Mouse (Mus musculus) activated CD4-positive, CD25-positive, alpha-beta regulatory T cell, adult 4 months (primary cell): ENCODE results near the gene Bckdha. TPM values are rescaled to one million over a fixed set of nuclear protein-coding genes. Genes with fewer than 3 reads are reported as not detected.
A peak's percentile ranks its signal among the peaks of the same experiment; 100 is the strongest.

Source experiments
- ATAC-seq: one replicate; pipeline ENCODE4 v1.8.0; 2017
- polyA plus RNA-seq, 2 experiments: library from polyadenylated mRNA; unstranded; fragments of 100-300 nt; shearing (Covaris generic); gene quantifications; one replicate each; pipeline ENCODE4 v1.2.1; 2017

Gene Bckdha
- polyA plus RNA-seq, 2 experiments from 2014 or later, result 15.3 to 15.8 TPM

- ATAC-seq, result no peak
Measured at GRCm38 (mm10) chr7:25681341-25682231, 22.8 kb upstream of the Bckdha start.

GRCm38 (mm10) chr7:25680514-25681258 is 21.9 kb upstream of the Bckdha start, which contains the start of gene B9d2:
Gene B9d2, plus strand, starts transcription at chr7:25680780.
- peak; percentile 80 for ATAC-seq

- ATAC-seq, result no peak
Measured at GRCm38 (mm10) chr7:25679971-25680370, 21.2 kb upstream of the Bckdha start.

- ATAC-seq, result no peak
Measured at GRCm38 (mm10) chr7:25677013-25677412, 18.2 kb upstream of the Bckdha start.

- no peak for ATAC-seq
Measured at GRCm38 (mm10) chr7:25676085-25676781, 17.5 kb upstream of the Bckdha start.

- ATAC-seq, result no peak
Measured at GRCm38 (mm10) chr7:25675405-25675804, 16.6 kb upstream of the Bckdha start.

GRCm38 (mm10) chr7:25674719-25675300 is 16.0 kb upstream of the Bckdha start, which contains the start of gene Tmem91:
Gene Tmem91, minus strand, starts transcription at chr7:25675166.
- ATAC-seq, result no peak

GRCm38 (mm10) chr7:25674297-25674696 is 15.5 kb upstream of the Bckdha start:
- no peak for ATAC-seq

GRCm38 (mm10) chr7:25672442-25672841 is 13.7 kb upstream of the Bckdha start:
- no peak for ATAC-seq

GRCm38 (mm10) chr7:25671686-25672085 is 12.9 kb upstream of the Bckdha start:
- ATAC-seq, result no peak

- ATAC-seq, result no peak
Measured at GRCm38 (mm10) chr7:25670096-25670495, 11.3 kb upstream of the Bckdha start.

- no peak for ATAC-seq
Measured at GRCm38 (mm10) chr7:25669631-25670030, 10.8 kb upstream of the Bckdha start.

GRCm38 (mm10) chr7:25669158-25669557 is 10.4 kb upstream of the Bckdha start:
- ATAC-seq, result no peak

- ATAC-seq, result no peak
Measured at GRCm38 (mm10) chr7:25666381-25666780, 7.6 kb upstream of the Bckdha start.

GRCm38 (mm10) chr7:25657785-25658184 is 996 bp downstream of the Bckdha start:
- ATAC-seq, result no peak

GRCm38 (mm10) chr7:25655601-25656428 is 3.0 kb downstream of the Bckdha start:
- no peak for ATAC-seq

- no peak for ATAC-seq
Measured at GRCm38 (mm10) chr7:25652244-25652759, 6.5 kb downstream of the Bckdha start.

- no peak for ATAC-seq
Measured at GRCm38 (mm10) chr7:25651281-25651680, 7.5 kb downstream of the Bckdha start.

- no peak for ATAC-seq
Measured at GRCm38 (mm10) chr7:25649839-25650238, 8.9 kb downstream of the Bckdha start.

- peak; percentile 54 for ATAC-seq
Measured at GRCm38 (mm10) chr7:25647574-25648123, 11.1 kb downstream of the Bckdha start.

GRCm38 (mm10) chr7:25645074-25645473 is 13.7 kb downstream of the Bckdha start:
- no peak for ATAC-seq
